Mouse (Mus musculus) gastrocnemius, postnatal 14 days (tissue): ENCODE data around the gene Tmed2. TPM values are rescaled to one million over a fixed set of nuclear protein-coding genes. Genes with fewer than 3 reads are reported as not detected.
"Not testable (repeated sequence)": the region's sequence is repeated elsewhere in the genome, so short reads cannot be mapped to it uniquely, and the experiment has no call there.

Experiments
- DNase-seq: peaks from one replicate; pipeline ENCODE4 v3.0.0; 2021; ENCODE audit warnings: mixed read lengths
- intact Hi-C: fragments of 180-260 bp; cut with DNase I; formaldehyde crosslinking; loops from one replicate; pipeline ENCODE4 v1.15.1; 2025; ENCODE audit warnings: low total_unique reads
- long read RNA-seq, 2 experiments: library from polyadenylated mRNA; stranded (forward); transcript quantifications; one replicate each; pipeline ENCODE4 v2.0.0; 2021
- total RNA-seq, 2 experiments: library from RNA; stranded (reverse); gene quantifications; 2 replicates each; pipeline ENCODE4 v1.2.3; 2021

Tmed2 gene
- total RNA-seq = 100 to 1,000 TPM; 138 to 152 TPM
- long read RNA-seq, experiment 1, transcript Tmed2-201 (4 exons, 2,074 nt) = major isoform, 65 of 404 reads
- long read RNA-seq, experiment 1, partial matches to known transcripts = 1 of 404 reads
- long read RNA-seq, experiment 1, other reads (novel, unspliced or antisense) = 338 of 404 reads
- long read RNA-seq, experiment 2, transcript Tmed2-201 (4 exons, 2,074 nt) = major isoform, 70 of 467 reads
- long read RNA-seq, experiment 2, partial matches to known transcripts = 1 of 467 reads
- long read RNA-seq, experiment 2, other reads (novel, unspliced or antisense) = 394 of 467 reads

DNA sequence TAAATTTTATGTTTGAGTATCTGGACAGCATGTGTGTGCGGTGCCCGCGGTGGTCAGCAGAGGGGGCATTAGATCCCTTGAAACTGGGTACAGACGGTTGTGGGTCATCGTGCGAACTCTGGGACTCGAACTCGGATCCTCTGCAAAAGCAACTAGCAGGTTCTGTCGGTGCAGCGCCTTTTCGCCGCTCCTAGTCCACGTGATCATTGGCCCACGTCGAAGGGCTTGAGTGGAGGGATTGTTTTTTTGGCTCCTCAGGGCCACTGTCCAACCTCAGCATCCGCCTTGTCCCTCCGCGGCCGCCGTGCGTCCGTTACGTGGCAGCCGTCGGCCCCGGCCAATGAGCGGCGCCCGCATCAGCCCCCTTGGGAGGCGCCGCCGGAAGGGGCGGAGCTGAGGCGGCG, at the start of gene Tmed2:
TSS of gene Tmed2 (plus strand) at position 313 of the 404 bp plus-strand sequence.
- intact Hi-C loops = loop anchor here (5.0 kb wide), 1 partner anchor 113 kb away; the partner anchor contains the start of gene Sbno1
- peak; percentile 96 for DNase-seq

DNA sequence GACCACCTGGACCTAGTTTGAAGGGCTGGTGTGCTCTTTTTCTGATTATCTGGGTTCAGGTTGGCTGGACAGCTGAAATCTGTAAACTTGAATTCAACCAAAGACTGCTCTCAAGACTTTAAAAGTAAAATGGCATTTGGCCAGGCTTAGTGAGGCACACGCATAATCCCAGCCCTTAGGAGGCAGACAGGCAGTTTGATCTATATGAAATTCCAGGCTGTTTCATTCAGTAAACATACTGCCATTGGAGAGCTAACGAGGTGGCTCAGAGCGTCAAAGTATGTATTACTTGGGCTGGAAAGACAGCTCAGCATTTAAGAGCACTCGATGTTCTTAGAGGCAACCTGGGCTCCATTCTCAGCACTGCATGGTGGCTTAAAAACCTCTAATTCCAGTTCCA, 48.8 kb upstream of the Tmed2 start:
- intact Hi-C loops = no loop called here
- no peak for DNase-seq

DNA sequence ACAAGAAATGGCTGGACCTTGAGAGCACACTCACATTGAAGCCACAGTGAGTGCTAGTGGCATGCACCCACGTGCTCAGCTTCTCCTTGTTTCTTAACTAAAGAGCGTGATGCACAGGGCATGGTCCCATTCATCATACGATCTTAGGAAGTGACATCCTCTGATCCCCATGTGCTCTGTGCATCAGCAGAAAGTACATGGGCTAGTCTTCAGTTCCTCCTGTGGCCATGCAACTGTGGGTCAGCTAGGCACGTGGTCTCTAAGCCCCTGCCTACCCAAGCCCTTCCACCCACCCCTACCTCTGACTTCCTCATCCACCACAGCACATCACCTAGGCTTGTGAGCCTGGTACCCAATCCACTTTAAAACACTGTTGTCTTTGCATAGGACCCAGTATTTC, 47.9 kb upstream of the Tmed2 start:
- no peak for DNase-seq
- intact Hi-C loops = no loop called here

DNA sequence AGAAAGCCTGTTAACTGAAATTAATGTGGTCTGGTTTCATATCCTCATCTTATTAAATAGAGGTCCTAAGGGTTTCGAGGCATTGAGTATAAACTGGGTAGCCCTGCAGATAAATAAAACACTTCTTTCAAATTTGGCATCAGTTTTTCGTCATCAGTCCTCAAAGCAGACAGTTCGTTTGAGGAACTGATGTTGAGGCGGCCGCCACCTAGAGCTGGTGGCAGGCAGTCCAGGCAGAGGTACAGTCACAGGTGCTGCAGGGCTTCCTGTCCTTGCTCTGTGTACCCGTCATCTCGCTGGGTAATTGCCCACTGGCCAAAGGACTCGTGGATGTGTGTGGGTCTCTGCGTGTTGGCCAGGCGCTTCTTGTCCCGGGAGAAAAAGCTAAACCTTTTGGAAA, 47.0 kb upstream of the Tmed2 start:
- DNase-seq = no peak
- intact Hi-C loops = no loop called here

DNA sequence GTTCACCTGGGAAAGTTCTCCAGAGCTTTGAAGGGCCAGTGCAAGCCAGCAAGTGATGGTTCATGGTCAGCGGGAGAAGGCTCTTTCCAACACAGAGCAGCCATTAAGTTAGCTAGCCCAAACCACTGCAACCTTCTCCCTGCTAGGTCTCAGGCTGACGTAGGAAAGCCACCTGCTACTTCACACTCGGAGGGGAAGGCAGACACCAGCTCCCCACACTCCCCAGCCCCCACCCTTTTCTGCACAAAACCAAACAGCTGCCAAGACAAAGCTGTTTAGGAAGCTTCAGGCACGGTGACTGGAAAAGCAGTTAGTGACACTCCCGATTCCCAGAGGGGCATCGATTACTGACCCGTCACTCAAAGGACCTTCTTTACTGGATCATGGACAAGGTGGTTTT, 44.9 kb upstream of the Tmed2 start:
- DNase-seq = no peak
- intact Hi-C loops = no loop called here

DNA sequence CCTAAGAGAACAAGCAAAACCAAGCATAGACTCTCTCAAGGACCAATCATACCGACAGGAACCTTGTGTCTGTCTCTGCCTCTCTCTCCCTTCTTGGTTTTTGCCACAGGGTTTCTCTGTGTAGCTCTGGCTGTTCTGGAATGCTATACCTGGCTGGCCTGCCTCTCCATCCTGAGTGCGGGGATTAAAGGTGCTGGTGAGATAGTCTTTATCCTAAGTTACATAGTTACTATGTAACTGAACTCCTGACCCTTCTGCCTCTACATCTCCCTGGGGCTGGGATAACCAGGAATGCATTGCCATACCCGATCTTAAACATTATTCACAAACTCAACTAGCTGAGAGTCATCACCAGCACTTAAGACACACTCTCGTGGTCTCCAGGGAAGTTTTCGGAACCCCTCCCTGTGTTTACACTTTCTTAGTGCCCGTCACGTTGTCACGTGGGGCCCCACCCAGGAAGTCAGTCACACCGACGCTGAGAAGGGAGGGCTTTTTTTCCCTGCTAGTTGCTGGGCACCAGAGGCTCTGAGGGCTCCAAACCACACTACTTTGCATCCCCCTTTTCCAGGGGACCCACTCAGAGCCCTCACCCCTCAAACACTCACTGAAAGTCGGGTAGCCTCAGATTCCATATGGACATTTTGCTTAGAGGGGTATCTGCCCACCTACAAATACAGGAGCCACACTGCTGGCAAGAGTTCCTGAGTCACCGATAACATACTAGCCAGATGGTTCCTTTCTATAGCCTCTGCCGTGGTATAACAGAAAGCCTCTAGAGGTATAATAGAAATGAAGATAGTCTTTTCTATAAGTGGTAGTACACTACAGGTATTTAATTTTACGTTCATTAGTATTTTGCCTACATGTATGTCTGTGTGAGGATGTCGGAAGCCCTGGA, 43.6 kb upstream of the Tmed2 start:
- DNase-seq = no peak
- intact Hi-C loops = no loop called here

DNA sequence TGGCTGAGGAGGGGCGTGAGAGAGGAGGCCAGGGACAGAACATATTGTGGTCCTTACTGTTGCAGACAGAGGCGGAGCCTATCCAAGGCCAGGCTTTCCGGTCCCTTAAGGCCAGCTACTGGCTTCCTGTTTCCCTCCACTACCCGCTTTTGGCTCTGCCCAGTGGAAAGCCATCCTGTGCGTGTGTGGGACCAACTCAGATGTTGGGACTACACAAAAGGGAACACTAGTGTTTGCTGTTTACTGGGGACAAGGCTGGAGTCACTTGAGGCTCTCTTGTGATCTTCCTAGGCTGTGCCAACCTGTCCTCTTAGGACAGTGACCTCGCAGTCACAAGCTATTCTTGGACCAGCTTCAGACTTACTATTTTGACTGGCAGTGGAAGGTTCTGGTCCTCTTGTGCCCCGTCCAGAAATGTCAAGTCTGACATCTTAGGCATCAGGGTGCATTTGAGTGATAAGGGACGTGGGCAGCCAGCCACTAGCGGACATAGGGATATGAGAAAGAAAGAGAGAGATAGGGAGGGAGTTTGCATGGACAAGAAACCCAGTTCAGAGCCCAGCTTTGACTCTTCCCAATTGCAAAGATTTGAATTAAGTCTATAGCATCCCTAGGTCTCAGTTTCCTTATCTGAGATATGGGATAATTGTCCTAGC, 42.1 kb upstream of the Tmed2 start:
- DNase-seq = no peak
- intact Hi-C loops = no loop called here

DNA sequence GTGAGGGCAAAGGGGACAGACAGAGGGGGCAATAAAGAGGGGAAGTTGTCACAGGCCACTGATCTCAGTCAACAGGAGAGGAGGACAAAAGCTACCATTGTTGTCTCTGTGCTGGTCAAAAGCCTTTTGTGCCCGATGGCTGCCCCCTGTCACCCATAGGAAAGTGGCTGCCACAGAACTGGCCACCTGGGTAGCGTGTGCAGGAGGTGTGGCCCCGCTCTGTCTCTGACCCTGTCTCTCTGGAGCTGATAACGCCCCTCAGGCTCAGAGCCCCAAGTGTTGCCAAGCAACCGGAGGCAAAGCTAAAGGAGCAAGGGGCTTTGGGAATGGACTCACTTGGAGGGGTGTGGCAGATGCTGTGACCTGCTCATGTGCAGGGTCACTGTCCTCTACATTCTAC, 41.5 kb upstream of the Tmed2 start:
- intact Hi-C loops = no loop called here

DNA sequence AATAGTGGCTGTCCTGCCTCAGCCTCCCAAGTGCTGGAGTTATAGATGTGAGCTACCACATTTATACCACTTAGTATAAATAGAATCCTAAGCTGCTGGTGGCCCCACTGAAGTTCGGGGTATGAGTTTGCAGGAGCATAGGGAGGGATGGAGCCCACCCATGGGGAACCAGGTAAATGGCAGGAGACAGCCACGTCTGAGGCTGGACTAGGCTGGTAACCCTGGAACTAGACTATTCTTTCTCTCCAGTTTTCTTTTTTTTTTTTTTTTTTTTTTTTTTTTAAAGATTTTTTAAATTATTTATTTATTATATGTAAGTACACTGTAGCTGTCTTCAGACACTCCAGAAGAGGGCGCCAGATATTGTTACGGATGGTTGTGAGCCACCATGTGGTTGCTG, 40.5 kb upstream of the Tmed2 start:
- DNase-seq, intact Hi-C loops: not testable (repeated sequence)

More for the DNA sequence above, 41.5 kb upstream of the Tmed2 start:
- no peak for DNase-seq

DNA sequence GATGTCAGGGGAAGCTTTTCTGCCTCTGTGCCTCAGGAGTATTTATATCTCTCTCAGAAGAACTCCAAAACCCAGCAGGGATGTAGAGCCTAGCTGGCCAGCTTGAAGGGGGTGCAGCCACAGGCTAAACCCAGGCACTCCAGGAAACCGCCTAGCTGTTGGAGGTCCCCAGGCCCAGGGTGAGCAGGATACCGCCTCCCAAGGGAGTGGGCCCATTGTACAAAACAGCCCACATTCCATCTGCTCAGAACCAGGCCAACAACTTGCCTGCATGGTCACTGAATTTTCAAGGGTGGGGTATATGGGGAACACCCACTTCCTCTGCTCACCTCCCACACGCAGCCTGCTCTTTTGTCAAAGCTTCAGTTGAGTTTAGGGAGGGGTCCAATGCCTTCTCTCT, 39.9 kb upstream of the Tmed2 start:
- no peak for DNase-seq
- intact Hi-C loops = no loop called here

DNA sequence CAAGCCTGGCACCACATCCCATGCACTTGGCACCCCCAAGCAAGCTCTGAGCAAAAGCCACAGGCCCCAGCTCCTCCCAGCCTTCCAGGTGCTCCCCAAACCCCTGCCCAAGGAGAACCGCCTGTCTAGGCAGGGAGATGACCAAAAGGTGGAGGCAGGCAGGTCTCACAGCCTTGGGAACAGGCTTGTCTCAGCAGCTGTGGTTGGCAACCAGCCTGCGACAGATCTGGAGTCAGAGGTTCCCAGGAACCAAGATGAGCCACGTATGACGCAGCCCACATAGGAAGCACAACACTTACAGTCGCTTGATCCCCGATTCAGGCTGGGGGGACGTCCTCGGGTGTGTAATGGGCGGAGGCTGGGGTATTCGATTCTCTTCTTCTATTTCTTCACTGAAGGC, 39.0 kb upstream of the Tmed2 start:
- DNase-seq = no peak
- intact Hi-C loops = no loop called here

DNA sequence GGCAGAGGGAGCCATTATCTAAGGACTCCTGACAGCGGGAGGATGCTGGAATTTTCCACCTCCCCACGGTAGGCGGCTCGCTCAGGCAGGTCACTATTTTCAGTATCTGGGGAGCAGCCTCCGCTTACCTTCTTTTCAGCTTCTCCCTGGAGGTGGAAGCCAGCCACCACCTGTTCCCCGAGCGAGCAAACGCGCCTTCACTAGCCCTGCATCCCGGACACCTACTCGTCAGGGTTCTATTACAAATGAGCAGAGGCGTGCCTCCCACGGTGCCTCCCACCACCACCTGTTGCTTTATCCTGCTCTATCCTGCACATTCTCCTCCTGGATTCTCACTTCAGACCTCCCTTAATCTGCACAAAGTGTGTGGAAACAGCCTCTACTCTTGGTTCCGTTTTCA, 36.8 kb upstream of the Tmed2 start:
- intact Hi-C loops = no loop called here
- DNase-seq = no peak

DNA sequence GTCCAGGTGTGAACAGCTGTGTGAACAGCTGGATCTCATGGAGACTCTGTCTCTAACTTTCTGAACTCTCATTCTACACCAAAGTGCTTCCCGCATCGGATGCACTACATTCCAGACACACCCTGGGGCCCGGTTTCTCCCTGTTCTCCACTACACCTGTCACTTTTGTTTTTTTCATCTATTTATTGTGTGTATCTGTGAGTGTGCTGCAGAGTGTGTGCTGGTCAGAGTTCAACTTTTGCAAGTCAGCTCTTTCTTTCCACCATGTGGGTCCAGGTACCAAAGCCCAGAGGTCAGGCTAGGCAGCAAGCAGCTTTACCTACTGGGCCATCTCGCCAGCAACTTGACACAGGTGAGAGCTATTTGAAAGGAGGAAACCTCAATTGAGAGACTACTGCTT, 35.3 kb upstream of the Tmed2 start:
- intact Hi-C loops = no loop called here

DNA sequence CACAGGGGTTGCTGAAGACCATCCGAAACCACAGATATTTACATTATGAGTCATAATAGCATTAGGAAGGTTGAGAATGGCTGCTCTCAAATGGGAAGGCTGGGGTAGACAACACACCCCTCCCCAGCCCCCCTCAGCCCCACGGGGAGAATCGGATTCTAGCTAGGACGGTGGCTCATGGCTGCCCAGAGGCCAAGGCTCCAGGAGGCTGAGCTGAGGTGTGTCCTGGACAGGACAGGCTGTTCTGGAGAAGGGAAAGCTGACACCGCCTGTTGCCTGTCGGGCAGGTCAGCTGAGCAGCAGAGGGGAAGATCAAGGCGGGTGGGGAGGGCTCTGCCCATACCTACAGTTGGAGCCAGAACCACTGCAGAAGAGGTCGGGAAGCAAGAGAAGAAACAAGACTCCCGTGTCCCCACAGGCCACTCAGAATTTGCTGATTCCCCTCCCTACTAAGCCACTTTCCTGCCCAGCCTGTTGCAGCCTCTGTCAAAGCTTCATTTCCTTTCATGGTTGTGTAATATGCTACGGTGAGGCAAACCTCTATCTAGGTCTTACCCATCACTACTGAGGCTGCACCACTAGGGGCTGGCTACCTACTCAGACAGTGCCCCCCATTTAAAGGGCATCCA, 33.6 kb upstream of the Tmed2 start:
- peak; percentile 68 for DNase-seq
- intact Hi-C loops = no loop called here

More for the DNA sequence above, 35.3 kb upstream of the Tmed2 start:
- no peak for DNase-seq

DNA sequence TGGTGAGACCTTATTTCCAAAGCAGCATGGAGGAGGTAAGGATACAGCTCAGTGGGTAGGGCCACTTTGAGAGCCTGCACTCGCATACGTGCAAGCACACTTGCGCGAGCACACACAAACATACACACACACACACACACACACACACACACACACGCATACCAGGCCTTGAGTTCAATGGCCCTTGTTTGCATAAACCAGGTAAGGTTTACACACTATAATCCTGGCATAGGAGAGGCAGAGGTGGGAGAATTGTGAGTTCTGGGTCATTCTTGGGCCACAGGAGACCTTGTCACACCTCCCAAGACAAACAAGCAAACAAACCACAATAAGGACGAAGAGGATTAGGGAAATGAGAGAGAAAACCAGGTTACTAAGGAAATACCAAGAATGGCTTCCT, 31.3 kb upstream of the Tmed2 start:
- DNase-seq = no peak
- intact Hi-C loops = no loop called here

DNA sequence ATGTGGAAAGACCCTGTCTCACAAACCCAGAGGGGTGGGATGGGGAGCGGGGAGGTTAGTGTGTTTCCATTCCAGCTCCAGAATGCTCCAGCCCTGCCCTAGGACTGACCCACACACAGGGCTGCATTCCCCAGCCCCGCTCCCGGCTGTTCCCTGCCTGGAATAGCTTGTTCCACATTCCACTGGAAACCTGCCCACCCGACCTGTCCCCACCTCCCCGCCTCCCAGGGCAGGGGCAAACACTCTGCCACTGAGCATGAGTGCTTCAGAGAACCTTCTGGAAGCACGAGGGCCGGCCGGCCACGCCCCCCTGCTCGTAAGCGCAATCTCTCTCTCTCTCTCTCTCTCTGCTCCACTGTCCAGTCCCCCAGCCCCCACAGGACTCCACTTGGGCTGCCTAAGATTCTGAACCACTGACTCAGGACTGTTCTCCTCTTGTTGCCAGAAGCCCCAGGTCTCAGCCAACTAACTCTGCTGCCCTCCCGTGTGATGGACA, 30.7 kb upstream of the Tmed2 start:
- intact Hi-C loops = no loop called here

DNA sequence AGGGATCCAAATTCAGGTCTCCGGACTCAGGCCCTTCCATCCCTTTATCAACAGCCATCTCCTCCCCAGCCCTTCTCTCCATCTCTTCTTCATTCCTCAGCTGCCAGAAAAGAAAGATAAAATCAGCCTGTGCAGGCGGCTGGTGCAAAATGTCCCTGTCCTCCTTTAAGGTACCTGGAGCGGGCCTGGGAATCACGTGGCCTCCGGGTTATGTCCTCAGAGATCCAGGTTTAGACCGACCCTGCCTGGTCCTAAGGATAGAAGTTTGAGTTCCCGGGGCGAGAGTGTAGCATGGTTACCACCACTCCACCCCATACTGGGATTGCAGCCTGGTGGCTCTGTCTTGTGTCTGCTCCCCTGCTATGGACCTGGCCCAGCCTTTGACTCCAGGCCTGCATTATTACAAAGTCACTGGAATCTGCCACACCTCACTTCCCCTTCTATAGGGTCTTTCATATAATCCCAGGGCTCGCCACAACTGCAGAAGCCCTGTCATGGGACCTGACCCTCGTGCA, 29.9 kb upstream of the Tmed2 start:
- intact Hi-C loops = no loop called here
- no peak for DNase-seq

More for the DNA sequence above, 30.7 kb upstream of the Tmed2 start:
- DNase-seq = peak; percentile 74

DNA sequence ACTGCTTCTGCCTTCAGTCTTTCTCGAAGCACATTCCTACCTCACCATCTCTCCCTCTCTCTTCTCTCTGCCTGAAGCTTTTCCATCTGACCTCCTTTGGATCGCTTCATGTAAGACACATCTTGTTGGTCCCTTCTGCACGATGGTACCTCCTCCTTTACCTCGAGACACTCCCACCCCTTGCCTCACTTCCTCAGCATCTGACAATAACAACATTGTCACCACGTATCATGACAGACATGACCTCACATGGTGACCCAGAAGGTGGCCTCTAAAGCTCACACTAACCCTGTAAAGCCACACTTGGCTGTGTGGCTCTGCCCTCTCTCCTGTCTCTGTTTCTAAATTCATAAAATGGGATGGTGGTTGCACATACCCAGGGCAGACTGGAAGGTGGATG, 24.7 kb upstream of the Tmed2 start:
- DNase-seq = no peak
- intact Hi-C loops = no loop called here

DNA sequence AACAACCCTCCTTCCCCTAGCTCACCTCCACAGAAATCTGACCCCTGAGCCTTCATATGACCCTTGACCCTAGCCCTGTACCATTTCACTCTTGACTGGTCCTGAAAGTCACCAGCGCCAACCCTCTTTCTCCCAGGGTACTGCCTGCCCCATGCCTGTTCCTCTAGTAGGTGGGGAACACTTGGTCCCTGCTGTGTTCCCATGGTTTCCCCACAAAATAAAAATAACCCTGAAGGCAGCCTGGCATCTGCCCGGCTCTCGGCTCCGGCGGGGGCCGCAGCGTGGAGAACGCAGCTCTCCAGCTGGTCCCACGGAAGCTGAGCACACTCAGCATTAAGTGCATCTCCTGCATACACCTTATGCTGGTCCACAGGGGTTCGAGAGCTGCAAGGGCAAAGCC, 21.8 kb upstream of the Tmed2 start:
- no peak for DNase-seq
- intact Hi-C loops = no loop called here

DNA sequence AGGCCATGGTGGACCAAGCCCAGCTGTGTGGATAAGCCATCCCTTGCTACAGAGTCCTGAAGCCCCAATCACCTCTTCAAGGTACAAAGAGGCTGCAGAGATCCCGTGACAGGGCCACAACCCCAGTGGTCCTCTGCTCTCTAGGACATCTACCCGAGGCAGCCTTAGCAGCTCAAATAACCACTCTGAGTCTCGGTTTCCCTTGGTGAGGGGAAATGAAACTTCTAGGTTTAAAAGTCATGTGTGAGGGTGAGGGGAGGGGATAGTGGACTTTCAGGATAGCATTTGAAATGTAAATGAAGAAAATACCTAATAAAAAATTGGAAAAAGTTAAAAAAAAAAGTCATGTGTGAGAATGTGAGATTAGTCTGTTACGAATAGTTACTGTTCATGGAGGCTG, 18.9 kb upstream of the Tmed2 start:
- DNase-seq = no peak
- intact Hi-C loops = no loop called here
